Mouse (Mus musculus) ES-E14 (cell line): ENCODE data around the gene Sox21. TPM values are rescaled to one million over a fixed set of nuclear protein-coding genes. Genes with fewer than 3 reads are reported as not detected.

Experiments
- DNase-seq: peaks from one replicate; pipeline ENCODE4 v3.0.0-alpha.2; 2013; ENCODE audit warnings: low read depth, low spot score
- H3K27ac ChIP-seq: 2 replicates; pipeline ENCODE4 v1.5.1; 2012; ENCODE audit warnings: low read depth, mild to moderate bottlenecking, low read length, moderate library complexity, mixed read lengths; ENCODE audit not compliant: poor library complexity, insufficient read depth, severe bottlenecking
- H3K36me3 ChIP-seq: 2 replicates; pipeline ENCODE4 v1.6.1; 2012; ENCODE audit warnings: mild to moderate bottlenecking, low read length, moderate library complexity, mixed read lengths; ENCODE audit not compliant: control insufficient read depth, poor library complexity, insufficient read depth, severe bottlenecking
- H3K4me1 ChIP-seq, 2 experiments: fragments of 150-350 bp in 1 of 2; sonication (generic) in 1 of 2; 2 replicates each; pipeline ENCODE4 v1.6.1; 2012; ENCODE audit warnings: low read length in 2 of 2, mild to moderate bottlenecking in 1 of 2, mixed read lengths in 1 of 2; ENCODE audit not compliant: control insufficient read depth in 2 of 2, insufficient read depth in 2 of 2, poor library complexity in 1 of 2
- H3K4me3 ChIP-seq, 2 experiments: fragments of 150-350 bp in 1 of 2; sonication (generic) in 1 of 2; 2 replicates each; pipeline ENCODE4 v1.5.1; 2012; ENCODE audit warnings: low read length in 2 of 2, low read depth in 1 of 2, mild to moderate bottlenecking in 1 of 2, mixed read lengths in 1 of 2; ENCODE audit not compliant: insufficient read depth in 1 of 2, poor library complexity in 1 of 2, severe bottlenecking in 1 of 2
- H3K9ac ChIP-seq: 2 replicates; pipeline ENCODE4 v1.6.1; 2012; ENCODE audit warnings: low read depth, mild to moderate bottlenecking, low read length, mixed read lengths; ENCODE audit not compliant: poor library complexity, insufficient read depth, severe bottlenecking
- H3K9me3 ChIP-seq: fragments of 150-350 bp; sonication (generic); 2 replicates; pipeline ENCODE4 v1.6.1; 2012; ENCODE audit warnings: low read depth, mild to moderate bottlenecking, low read length; ENCODE audit not compliant: control insufficient read depth, insufficient read depth
- CHD2 ChIP-seq: IDR thresholded peaks from 2 replicates; pipeline ENCODE4 v1.6.1; 2014; ENCODE audit warnings: mild to moderate bottlenecking, low read depth, low read length, inconsistent platforms
- HCFC1 ChIP-seq: IDR thresholded peaks from 2 replicates; pipeline ENCODE4 v1.6.1; 2012; ENCODE audit warnings: low read length, inconsistent platforms, borderline replicate concordance; ENCODE audit not compliant: insufficient read depth
- MAFK ChIP-seq: IDR thresholded peaks from 2 replicates; pipeline ENCODE4 v1.6.1; 2014; ENCODE audit warnings: mild to moderate bottlenecking, low read depth, low read length, inconsistent platforms; ENCODE audit not compliant: insufficient read depth
- ZC3H11A ChIP-seq: IDR thresholded peaks from 2 replicates; pipeline ENCODE4 v1.6.1; 2012; ENCODE audit warnings: low read depth, mild to moderate bottlenecking, inconsistent platforms, low read length, borderline replicate concordance
- ZNF384 ChIP-seq: IDR thresholded peaks from 2 replicates; pipeline ENCODE4 v1.6.1; 2012; ENCODE audit warnings: low read depth, low read length, inconsistent platforms
- in situ Hi-C, 2 experiments: fragments of 600-800 bp; cut with MboI; formaldehyde crosslinking; loops; one replicate each; pipeline ENCODE4 v1.15.1; 2025; ENCODE audit warnings: low sequenced_read_pairs in 2 of 2, inconsistent platforms in 1 of 2; ENCODE audit not compliant: unreplicated experiment in 2 of 2
- total RNA-seq: library from RNA; depleted of rRNA; stranded (reverse); fragments of 300-350 nt; gene quantifications from 2 replicates; pipeline ENCODE4 v1.2.3, GENCODE M21; 2012

Sox21 gene
- total RNA-seq, 1 experiment = 0.94 TPM

- Histone ChIP-seq H3K9ac (no peak overlapping the region), H3K27ac (no peak overlapping the region), H3K4me1 (peaks cover 0 to 8% of the 10 kb centered on the region in 2 experiments; a peak in 3 of 4 replicates), H3K4me3 (no peak overlapping the region), H3K9me3 (no peaks in the 10 kb centered on the region), H3K36me3 (no peaks in the 10 kb centered on the region)
- TF ChIP-seq HCFC1 = no peak
- TF ChIP-seq MAFK = no peak
- TF ChIP-seq ZNF384 = no peak
- no peak for TF ChIP-seq CHD2
- no peak for TF ChIP-seq ZC3H11A
- DNase-seq = no peak
- in situ Hi-C loops = loop anchor here in 1 of 2 experiments (10.0 kb wide), 1 partner anchor 248 kb away; no protein-coding TSS in a partner anchor
These were observed 10.2 kb downstream of the Sox21 start for GRCm38 (mm10) chr14:118226471-118227155.

GRCm38 (mm10) chr14:118225911-118226310, 10.9 kb downstream of the Sox21 start:
- no peaks in the 10 kb centered on the region for H3K36me3 ChIP-seq
- H3K9me3 ChIP-seq = no peaks in the 10 kb centered on the region
- H3K9ac ChIP-seq = no peak overlapping the region
- in situ Hi-C loops = loop anchor here in 1 of 2 experiments (10.0 kb wide), 1 partner anchor 249 kb away; no protein-coding TSS in a partner anchor
- TF ChIP-seq HCFC1 = no peak
- H3K4me1 ChIP-seq = peaks cover 0 to 8% of the 10 kb centered on the region in 2 experiments; a peak in 3 of 4 replicates
- no peak overlapping the region for H3K27ac ChIP-seq
- DNase-seq = no peak
- H3K4me3 ChIP-seq = peak overlapping the region in 1 of 2 experiments; percentile 43; a peak in 2 of 4 replicates

- Histone ChIP-seq H3K27ac (no peak overlapping the region), H3K4me1 (peaks cover 0 to 8% of the 10 kb centered on the region in 2 experiments; a peak in 3 of 4 replicates), H3K4me3 (no peak overlapping the region), H3K9me3 (no peaks in the 10 kb centered on the region), H3K36me3 (no peaks in the 10 kb centered on the region), H3K9ac (no peak overlapping the region)
- DNase-seq = no peak
- in situ Hi-C loops = loop anchor here in 1 of 2 experiments (10.0 kb wide), 1 partner anchor 250 kb away; no protein-coding TSS in a partner anchor
- TF ChIP-seq HCFC1 (no peak), CHD2 (no peak), ZC3H11A (no peak), MAFK (no peak), ZNF384 (no peak)
These were observed 11.6 kb downstream of the Sox21 start for GRCm38 (mm10) chr14:118225061-118225743.

GRCm38 (mm10) chr14:118220885-118221284, 15.9 kb downstream of the Sox21 start:
- TF ChIP-seq CHD2 (no peak), ZC3H11A (peak; percentile 82; the same call in 1 of the 2 replicates), ZNF384 (no peak), MAFK (no peak), HCFC1 (no peak)
- in situ Hi-C loops = loop anchor here (10.0 to 25.0 kb wide), 4 partner anchors 254 to 591 kb away; no protein-coding TSS in a partner anchor
- H3K27ac ChIP-seq = no peak overlapping the region
- H3K36me3 ChIP-seq = no peaks in the 10 kb centered on the region
- no peak overlapping the region for H3K9ac ChIP-seq
- H3K4me1 ChIP-seq = no peaks in the 10 kb centered on the region; a peak in 1 of 4 replicates
- no peak for DNase-seq
- H3K9me3 ChIP-seq = no peaks in the 10 kb centered on the region
- no peak overlapping the region for H3K4me3 ChIP-seq
